Mouse (Mus musculus): ENCODE results near the gene Abce1. TPM values are rescaled to one million over a fixed set of nuclear protein-coding genes. Genes with fewer than 3 reads are reported as not detected.
A peak's percentile ranks its signal among the peaks of the same experiment; 100 is the strongest.
"Not testable (repeated sequence)": the region's sequence is repeated elsewhere in the genome, so short reads cannot be mapped to it uniquely, and the experiment has no call there.

Gene Abce1
- polyA plus RNA-seq, 1 experiment from 2014 or later: 160 TPM

- Histone ChIP-seq H3K27me3 (ENCODE audit: control insufficient read depth, insufficient read depth, low read length) (no peaks in the 10 kb centered on the region), H3K4me1 (ENCODE audit: control insufficient read depth, insufficient read depth, low read length) (no peaks in the 10 kb centered on the region), H3K36me3 (replicated peaks; ENCODE audit: control insufficient read depth, insufficient read depth, low read depth, low read length) (no peaks in the 10 kb centered on the region; the same call in 1 of the 2 replicates), H3K4me3 (ENCODE audit: low read depth, low read length) (no peak overlapping the region), H3K27ac (replicated peaks; ENCODE audit: low read depth, low read length) (no peak overlapping the region), H3K9ac (replicated peaks; ENCODE audit: low read length) (no peak overlapping the region), H3K4me2 (ENCODE audit: low read depth, low read length) (no peak overlapping the region), H3K9me3 (replicated peaks; ENCODE audit: control insufficient read depth, low read length) (no peaks in the 10 kb centered on the region)
- DNase-seq (ENCODE audit: low spot score) (no peak), ATAC-seq (replicated peaks; ENCODE audit: insufficient number of reproducible peaks, low FRiP score, low TSS enrichment, low read depth) (no peak)
- WGBS: 72% methylated on average over 5 of the region's 5 CpGs
These were observed 32.5 kb downstream of the Abce1 start for GRCm38 (mm10) chr8:79679005-79679404.

DNA sequence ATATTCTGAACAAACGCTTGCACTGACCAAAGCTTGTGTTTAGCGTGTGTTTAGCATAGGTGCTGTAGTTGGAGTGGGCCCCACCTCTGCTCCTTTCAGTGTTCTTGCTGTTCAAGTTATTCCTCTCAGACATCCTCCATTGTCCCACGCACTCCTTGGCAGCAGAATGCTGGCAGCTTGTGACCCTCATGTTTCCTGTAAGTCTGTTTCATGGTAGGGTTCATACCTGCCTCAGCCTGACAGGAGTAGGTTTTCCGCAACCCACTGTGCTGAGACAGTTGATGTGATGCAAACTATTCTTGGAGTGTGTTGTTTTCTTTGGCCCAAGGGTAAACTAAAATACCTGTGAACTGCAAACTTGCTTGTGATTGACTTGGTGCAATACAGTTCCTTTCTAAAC is 35.1 kb downstream of the Abce1 start:
- Histone ChIP-seq H3K9ac (replicated peaks; ENCODE audit: low read length) (no peak overlapping the region), H3K4me1 (ENCODE audit: control insufficient read depth, insufficient read depth, low read length) (no peaks in the 10 kb centered on the region), H3K27me3 (ENCODE audit: control insufficient read depth, insufficient read depth, low read length) (no peaks in the 10 kb centered on the region), H3K36me3 (replicated peaks; ENCODE audit: control insufficient read depth, insufficient read depth, low read depth, low read length) (peaks cover 3% of the 10 kb centered on the region; the same call in 1 of the 2 replicates), H3K4me2 (ENCODE audit: low read depth, low read length) (no peak overlapping the region), H3K4me3 (ENCODE audit: low read depth, low read length) (no peak overlapping the region), H3K9me3 (replicated peaks; ENCODE audit: control insufficient read depth, low read length) (no peaks in the 10 kb centered on the region), H3K27ac (replicated peaks; ENCODE audit: low read depth, low read length) (no peak overlapping the region)
- DNase-seq (ENCODE audit: low spot score) (no peak), ATAC-seq (replicated peaks; ENCODE audit: insufficient number of reproducible peaks, low FRiP score, low TSS enrichment, low read depth) (no peak)
- 87% methylated on average over 4 of the region's 4 CpGs for WGBS

- not testable (repeated sequence) for H3K4me1 ChIP-seq (ENCODE audit: control insufficient read depth, insufficient read depth, low read length); H3K27ac ChIP-seq (replicated peaks; ENCODE audit: low read depth, low read length); H3K27me3 ChIP-seq (ENCODE audit: control insufficient read depth, insufficient read depth, low read length); H3K4me3 ChIP-seq (ENCODE audit: low read depth, low read length); H3K4me2 ChIP-seq (ENCODE audit: low read depth, low read length); H3K9me3 ChIP-seq (replicated peaks; ENCODE audit: control insufficient read depth, low read length); H3K9ac ChIP-seq (replicated peaks; ENCODE audit: low read length); ATAC-seq (replicated peaks; ENCODE audit: insufficient number of reproducible peaks, low FRiP score, low TSS enrichment, low read depth); H3K36me3 ChIP-seq (replicated peaks; ENCODE audit: control insufficient read depth, insufficient read depth, low read depth, low read length); DNase-seq (ENCODE audit: low spot score)
- WGBS: 95% methylated on average over 3 of the region's 4 CpGs
These were observed 52.8 kb downstream of the Abce1 start for GRCm38 (mm10) chr8:79658715-79659114.

DNA sequence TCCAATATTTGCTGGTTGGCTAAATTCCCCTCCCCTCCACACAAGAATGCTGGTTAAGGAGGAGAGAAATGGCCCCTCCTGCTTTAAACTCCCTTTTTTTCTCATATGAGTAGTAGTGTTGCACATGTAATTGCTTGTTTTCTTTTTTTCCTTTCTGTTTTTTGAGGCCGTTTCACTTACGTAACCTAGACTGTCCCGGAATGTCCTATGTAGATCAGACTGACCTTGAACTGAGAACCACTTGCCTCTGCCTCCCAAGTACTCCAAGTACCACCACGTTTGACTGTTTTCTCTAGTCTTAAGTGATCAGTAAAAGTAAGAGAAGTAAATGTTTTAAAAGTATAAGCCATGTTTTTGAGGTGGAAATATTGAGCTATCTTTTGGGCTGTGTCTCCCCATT is 57.8 kb downstream of the Abce1 start:
- Histone ChIP-seq H3K27ac (replicated peaks; ENCODE audit: low read depth, low read length) (no peak overlapping the region), H3K36me3 (replicated peaks; ENCODE audit: control insufficient read depth, insufficient read depth, low read depth, low read length) (no peaks in the 10 kb centered on the region), H3K4me1 (ENCODE audit: control insufficient read depth, insufficient read depth, low read length) (no peaks in the 10 kb centered on the region), H3K27me3 (ENCODE audit: control insufficient read depth, insufficient read depth, low read length) (no peaks in the 10 kb centered on the region), H3K4me3 (ENCODE audit: low read depth, low read length) (no peak overlapping the region), H3K9me3 (replicated peaks; ENCODE audit: control insufficient read depth, low read length) (no peaks in the 10 kb centered on the region), H3K9ac (replicated peaks; ENCODE audit: low read length) (no peak overlapping the region), H3K4me2 (ENCODE audit: low read depth, low read length) (no peak overlapping the region)
- ATAC-seq (replicated peaks; ENCODE audit: insufficient number of reproducible peaks, low FRiP score, low TSS enrichment, low read depth) (no peak), DNase-seq (ENCODE audit: low spot score) (no peak)
- WGBS: 93% methylated on average over 4 of the region's 4 CpGs

DNA sequence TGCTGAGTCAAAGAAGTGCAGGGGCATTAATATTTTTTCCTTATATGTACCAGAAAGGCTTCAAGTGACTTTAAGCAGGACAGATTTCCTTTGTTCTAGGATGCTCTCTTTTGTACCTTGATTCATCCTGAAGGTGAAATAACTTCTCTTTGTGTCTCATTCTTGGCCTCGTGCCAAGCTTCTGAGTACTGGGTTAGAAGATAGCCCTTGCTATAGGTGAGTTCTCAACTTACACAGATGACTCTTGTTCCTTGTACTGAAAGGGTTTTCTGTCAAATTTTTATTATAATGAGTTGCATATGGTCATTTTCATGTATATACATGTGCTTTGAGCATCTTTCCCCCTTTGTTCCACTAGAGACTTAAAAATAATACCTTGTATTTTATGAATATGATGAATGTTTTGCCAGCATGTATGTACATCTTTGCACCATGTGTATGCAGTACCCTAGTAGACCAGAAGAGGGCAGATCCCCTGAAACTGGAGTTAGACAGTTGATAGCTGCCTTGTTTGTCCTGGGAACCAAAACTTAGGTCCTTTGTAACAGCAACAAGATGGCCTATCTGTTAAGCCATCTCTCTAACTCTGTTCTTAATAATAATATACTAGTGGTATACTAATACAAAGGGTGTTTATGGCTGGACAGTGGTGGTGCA is 61.3 kb downstream of the Abce1 start:
- no peaks in the 10 kb centered on the region for H3K4me1 ChIP-seq (ENCODE audit: control insufficient read depth, insufficient read depth, low read length)
- no peaks in the 10 kb centered on the region for H3K27me3 ChIP-seq (ENCODE audit: control insufficient read depth, insufficient read depth, low read length)
- peak; percentile 54 for DNase-seq (ENCODE audit: low spot score)
- H3K36me3 ChIP-seq (replicated peaks; ENCODE audit: control insufficient read depth, insufficient read depth, low read depth, low read length): no peaks in the 10 kb centered on the region; the same call in 1 of the 2 replicates
- no peak for ATAC-seq (replicated peaks; ENCODE audit: insufficient number of reproducible peaks, low FRiP score, low TSS enrichment, low read depth)
- H3K4me3 ChIP-seq (ENCODE audit: low read depth, low read length): no peak overlapping the region
- no peaks in the 10 kb centered on the region for H3K9me3 ChIP-seq (replicated peaks; ENCODE audit: control insufficient read depth, low read length)
- no peak overlapping the region for H3K4me2 ChIP-seq (ENCODE audit: low read depth, low read length)
- no peak overlapping the region for H3K27ac ChIP-seq (replicated peaks; ENCODE audit: low read depth, low read length)
- WGBS: 93% methylated on average over 1 of the region's 1 CpGs
- H3K9ac ChIP-seq (replicated peaks; ENCODE audit: low read length): no peak overlapping the region

DNA sequence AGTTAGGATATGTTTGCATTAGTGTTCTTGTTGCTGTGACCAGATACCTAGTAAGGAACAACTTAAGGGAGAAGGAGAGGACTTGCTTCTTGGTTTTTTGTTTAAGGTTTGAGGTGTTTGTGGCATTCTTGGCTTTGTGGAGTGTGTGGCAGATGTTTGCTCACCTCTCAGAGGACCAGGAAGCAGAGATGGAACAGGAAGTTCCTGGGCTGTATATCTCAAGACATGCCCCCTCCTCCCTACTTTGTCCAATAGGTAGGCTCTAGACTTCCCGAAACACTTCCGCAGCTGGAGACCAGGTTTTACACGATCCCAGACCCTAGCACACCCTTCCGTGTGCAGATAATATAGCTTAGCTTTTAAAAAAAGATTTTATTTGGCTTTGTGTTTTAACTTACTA is 62.0 kb downstream of the Abce1 start:
- WGBS: 97% methylated on average over 4 of the region's 4 CpGs
- ATAC-seq (replicated peaks; ENCODE audit: insufficient number of reproducible peaks, low FRiP score, low TSS enrichment, low read depth) (no peak), DNase-seq (ENCODE audit: low spot score) (no peak)

DNA sequence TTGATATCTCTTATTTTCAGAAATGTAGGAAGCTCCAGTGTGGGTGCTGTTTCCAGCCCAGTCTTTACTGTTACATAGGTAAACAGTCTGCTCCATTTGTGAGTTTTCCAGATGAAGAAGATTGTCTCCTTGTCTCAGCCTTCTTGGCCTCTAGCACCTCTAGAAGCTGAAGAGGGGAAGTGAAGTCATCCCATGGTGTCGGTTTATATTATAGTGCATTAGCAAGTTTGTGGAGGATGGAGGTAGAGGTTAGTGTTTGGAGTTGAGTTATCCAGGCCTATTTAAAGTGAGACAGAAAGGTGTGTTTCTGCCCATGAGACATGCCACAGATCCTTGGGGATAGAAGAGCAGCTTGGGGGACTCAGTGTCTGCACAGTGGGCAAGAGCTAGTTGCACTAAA is 70.4 kb downstream of the Abce1 start:
- Histone ChIP-seq H3K4me1 (ENCODE audit: control insufficient read depth, insufficient read depth, low read length) (no peaks in the 10 kb centered on the region), H3K36me3 (replicated peaks; ENCODE audit: control insufficient read depth, insufficient read depth, low read depth, low read length) (no peaks in the 10 kb centered on the region), H3K27me3 (ENCODE audit: control insufficient read depth, insufficient read depth, low read length) (no peaks in the 10 kb centered on the region), H3K27ac (replicated peaks; ENCODE audit: low read depth, low read length) (no peak overlapping the region), H3K4me2 (ENCODE audit: low read depth, low read length) (peak overlapping the region; percentile 67), H3K4me3 (ENCODE audit: low read depth, low read length) (peak overlapping the region; percentile 92), H3K9me3 (replicated peaks; ENCODE audit: control insufficient read depth, low read length) (no peaks in the 10 kb centered on the region), H3K9ac (replicated peaks; ENCODE audit: low read length) (no peak overlapping the region; the same call in 1 of the 2 replicates)
- ATAC-seq (replicated peaks; ENCODE audit: insufficient number of reproducible peaks, low FRiP score, low TSS enrichment, low read depth) (no peak), DNase-seq (ENCODE audit: low spot score) (no peak)
- WGBS: 36% methylated on average over 1 of the region's 1 CpGs

More for the DNA sequence above, 62.0 kb downstream of the Abce1 start:
- Histone ChIP-seq H3K27me3 (ENCODE audit: control insufficient read depth, insufficient read depth, low read length) (no peaks in the 10 kb centered on the region), H3K36me3 (replicated peaks; ENCODE audit: control insufficient read depth, insufficient read depth, low read depth, low read length) (no peaks in the 10 kb centered on the region; the same call in 1 of the 2 replicates), H3K9me3 (replicated peaks; ENCODE audit: control insufficient read depth, low read length) (no peaks in the 10 kb centered on the region), H3K4me2 (ENCODE audit: low read depth, low read length) (no peak overlapping the region), H3K9ac (replicated peaks; ENCODE audit: low read length) (no peak overlapping the region), H3K4me3 (ENCODE audit: low read depth, low read length) (no peak overlapping the region), H3K4me1 (ENCODE audit: control insufficient read depth, insufficient read depth, low read length) (no peaks in the 10 kb centered on the region), H3K27ac (replicated peaks; ENCODE audit: low read depth, low read length) (no peak overlapping the region)

- peak within 1 kb of the TSS; percentile 73 for H3K4me2 ChIP-seq (ENCODE audit: low read depth, low read length)
- no peaks in the 10 kb centered on the region for H3K9me3 ChIP-seq (replicated peaks; ENCODE audit: control insufficient read depth, low read length)
- peak within 1 kb of the TSS; percentile 90 for H3K27ac ChIP-seq (replicated peaks; ENCODE audit: low read depth, low read length)
- no peaks in the 10 kb centered on the region for H3K4me1 ChIP-seq (ENCODE audit: control insufficient read depth, insufficient read depth, low read length)
- H3K4me3 ChIP-seq (ENCODE audit: low read depth, low read length): peak within 1 kb of the TSS; percentile 92
- H3K27me3 ChIP-seq (ENCODE audit: control insufficient read depth, insufficient read depth, low read length): no peaks in the 10 kb centered on the region
- no peaks in the 10 kb centered on the region for H3K36me3 ChIP-seq (replicated peaks; ENCODE audit: control insufficient read depth, insufficient read depth, low read depth, low read length)
- WGBS: under 1% methylated on average over 101 of the region's 103 CpGs
- peak within 1 kb of the TSS; percentile 89 for H3K9ac ChIP-seq (replicated peaks; ENCODE audit: low read length)
- ATAC-seq (replicated peaks; ENCODE audit: insufficient number of reproducible peaks, low FRiP score, low TSS enrichment, low read depth) (peak; percentile 68), DNase-seq (ENCODE audit: low spot score) (peak; percentile 59)
These were observed 71.7 kb downstream of the Abce1 start, which contains the start of gene Otud4 for GRCm38 (mm10) chr8:79639586-79640451. Gene Otud4, plus strand, starts transcription at chr8:79639618.

Data from embryonic facial prominence, embryonic 11.5 days (tissue).